Mouse (Mus musculus) intestine, embryonic 15.5 days (tissue): Measurements from ENCODE around the gene Vmn1r167. TPM values are rescaled to one million over a fixed set of nuclear protein-coding genes. Genes with fewer than 3 reads are reported as not detected.
"Not testable (repeated sequence)": the region's sequence is repeated elsewhere in the genome, so short reads cannot be mapped to it uniquely, and the experiment has no call there.

Experiments
- ATAC-seq: fragments of 200-750 bp; cut with Nextera tagmentation; 2 replicates; pipeline ENCODE4 v1.8.0; 2017; ENCODE audit warnings: moderate TSS enrichment, moderate library complexity
- H3K27ac ChIP-seq: fragments of 300-500 bp; sonication (generic); 2 replicates; pipeline ENCODE4 v1.5.1; 2015; ENCODE audit warnings: mild to moderate bottlenecking, inconsistent platforms
- H3K27me3 ChIP-seq: fragments of 300-500 bp; sonication (generic); replicated peaks from 2 replicates; pipeline ENCODE4 v1.6.1; 2015; ENCODE audit warnings: inconsistent platforms
- H3K36me3 ChIP-seq: fragments of 300-500 bp; sonication (generic); 2 replicates; pipeline ENCODE4 v1.6.1; 2015; ENCODE audit warnings: inconsistent platforms
- H3K4me1 ChIP-seq: fragments of 300-500 bp; sonication (generic); replicated peaks from 2 replicates; pipeline ENCODE4 v1.6.1; 2015; ENCODE audit warnings: inconsistent platforms
- H3K4me2 ChIP-seq: fragments of 300-500 bp; sonication (generic); replicated peaks from 2 replicates; pipeline ENCODE4 v1.6.1; 2015; ENCODE audit warnings: mild to moderate bottlenecking, inconsistent platforms
- H3K4me3 ChIP-seq: fragments of 300-500 bp; sonication (generic); replicated peaks from 2 replicates; pipeline ENCODE4 v1.5.1; 2015; ENCODE audit warnings: inconsistent platforms
- H3K9ac ChIP-seq: fragments of 300-500 bp; sonication (generic); 2 replicates; pipeline ENCODE4 v1.6.1; 2015; ENCODE audit warnings: inconsistent platforms
- H3K9me3 ChIP-seq: fragments of 300-500 bp; sonication (generic); 2 replicates; pipeline ENCODE4 v1.6.1; 2016; ENCODE audit warnings: inconsistent platforms
- WGBS: fragments of 180-500 bp; shearing (Covaris S2); methylation state at CpG from one replicate; pipeline ENCODE4 v1.1.7; 2015; 5-methylcytosine and 5-hydroxymethylcytosine counted together
- polyA plus RNA-seq: library from polyadenylated mRNA; unstranded; fragments of >200 nt; fragmentation: Nextera tagmentation; extraction: Ambion mirVana; gene quantifications from 2 replicates; pipeline ENCODE4 v1.2.1, GENCODE M21; 2015

Gene Vmn1r167
- not detected in 2 replicates for polyA plus RNA-seq

GRCm38 (mm10) chr7:23507106-23507505 lies at the start of gene Vmn1r167:
Gene Vmn1r167, minus strand, starts transcription at chr7:23507206.
- H3K9me3 ChIP-seq, H3K9ac ChIP-seq, H3K4me2 ChIP-seq, H3K4me3 ChIP-seq, H3K4me1 ChIP-seq, ATAC-seq, H3K27ac ChIP-seq, H3K27me3 ChIP-seq, H3K36me3 ChIP-seq: not testable (repeated sequence)
- 83% methylated on average over 2 of the region's 2 CpGs for WGBS

DNA sequence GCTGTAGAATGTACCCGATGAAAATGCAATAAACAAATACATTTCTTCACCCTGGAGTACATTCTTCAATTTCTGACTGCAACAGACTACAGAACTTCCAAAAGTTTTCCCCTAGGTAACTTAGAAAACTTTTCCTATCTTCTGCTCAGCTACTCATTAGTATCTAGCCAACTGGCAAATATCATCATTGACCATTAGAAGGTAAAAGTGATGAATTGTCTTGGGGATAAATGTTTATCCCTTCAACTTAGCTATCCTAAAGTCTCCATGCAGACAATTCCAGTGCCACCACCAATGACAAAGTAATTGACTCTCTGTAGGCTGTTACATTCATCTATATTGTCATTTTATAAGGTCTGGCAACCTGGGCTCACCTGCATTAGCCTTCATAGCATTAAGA lies 32.4 kb upstream of the Vmn1r167 start, which contains the start of gene Vmn1r168:
Vmn1r168 (plus strand) TSS at position 301 of the 400 bp plus-strand sequence.
- not testable (repeated sequence) for H3K9me3 ChIP-seq

GRCm38 (mm10) chr7:23472886-23473285 lies 34.1 kb downstream of the Vmn1r167 start:
- H3K27me3 ChIP-seq, H3K27ac ChIP-seq, H3K9me3 ChIP-seq, H3K36me3 ChIP-seq, H3K4me1 ChIP-seq, H3K9ac ChIP-seq, ATAC-seq, H3K4me3 ChIP-seq, H3K4me2 ChIP-seq: not testable (repeated sequence)
- 73% methylated on average over 2 of the region's 2 CpGs for WGBS

More for the DNA sequence above, 32.4 kb upstream of the Vmn1r167 start, which contains the start of gene Vmn1r168:
- not testable (repeated sequence) for H3K27me3 ChIP-seq, H3K4me2 ChIP-seq, H3K4me1 ChIP-seq, ATAC-seq, H3K27ac ChIP-seq, H3K9ac ChIP-seq, H3K36me3 ChIP-seq, H3K4me3 ChIP-seq
- WGBS: no CpG with 5 or more reads among the region's 1 CpGs

DNA sequence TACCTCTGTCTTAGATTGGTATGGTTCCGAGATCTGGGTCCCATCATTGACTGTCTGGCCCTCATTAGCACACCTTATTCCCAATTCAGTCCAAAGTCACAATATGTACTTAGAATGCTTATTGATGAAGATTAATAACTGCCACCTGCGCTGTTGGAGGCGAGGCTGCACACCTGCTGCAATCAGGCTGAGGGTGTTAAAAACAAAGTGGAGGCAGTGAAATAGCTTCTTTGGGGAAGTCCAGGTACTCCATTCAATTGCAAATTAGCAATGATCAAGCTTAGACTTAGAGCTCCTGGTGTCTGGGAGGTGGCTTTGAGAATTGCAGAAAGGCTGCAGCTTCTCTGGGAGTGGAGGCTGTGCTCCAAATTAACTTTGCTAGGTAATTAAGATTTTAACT lies 36.2 kb downstream of the Vmn1r167 start:
- not testable (repeated sequence) for H3K9ac ChIP-seq, H3K4me1 ChIP-seq
- 69% methylated on average over 3 of the region's 3 CpGs for WGBS

GRCm38 (mm10) chr7:23470201-23470600 lies 36.8 kb downstream of the Vmn1r167 start:
- not testable (repeated sequence) for H3K27me3 ChIP-seq, H3K4me2 ChIP-seq, H3K9me3 ChIP-seq, H3K4me3 ChIP-seq, H3K36me3 ChIP-seq, H3K4me1 ChIP-seq, H3K27ac ChIP-seq, H3K9ac ChIP-seq, ATAC-seq
- 70% methylated on average over 3 of the region's 3 CpGs for WGBS

More for the DNA sequence above, 36.2 kb downstream of the Vmn1r167 start:
- H3K36me3 ChIP-seq, H3K9me3 ChIP-seq, H3K4me3 ChIP-seq, ATAC-seq, H3K27me3 ChIP-seq, H3K27ac ChIP-seq, H3K4me2 ChIP-seq: not testable (repeated sequence)

Other genes with a start within 250 kb of the Vmn1r167 start
- gene Gm6902, start 228.3 kb downstream of the Vmn1r167 start, polyA plus RNA-seq: not detected in 2 replicates
- gene Nlrp4e, start 206.0 kb downstream of the Vmn1r167 start, polyA plus RNA-seq: not detected in 2 replicates
- not detected in 2 replicates for gene Nlrp5, start 121.3 kb downstream of the Vmn1r167 start, polyA plus RNA-seq
- not detected in 2 replicates for gene Vmn1r168, start 32.5 kb upstream of the Vmn1r167 start, polyA plus RNA-seq
- not detected in 2 replicates for gene Vmn1r169, start 68.3 kb upstream of the Vmn1r167 start, polyA plus RNA-seq
- not detected in 2 replicates for gene Vmn1r170, start 99.0 kb upstream of the Vmn1r167 start, polyA plus RNA-seq
- gene Vmn1r171, start 123.5 kb upstream of the Vmn1r167 start, polyA plus RNA-seq: not detected in 2 replicates
- gene Vmn1r172, start 151.1 kb upstream of the Vmn1r167 start, polyA plus RNA-seq: not detected in 2 replicates
- not detected in 2 replicates for gene Vmn1r173, start 193.5 kb upstream of the Vmn1r167 start, polyA plus RNA-seq
- gene Vmn1r174, start 245.1 kb upstream of the Vmn1r167 start, polyA plus RNA-seq: not detected in 2 replicates